Mouse (Mus musculus) spleen, adult 2 months (tissue): ENCODE results near the gene Sema3e.

Experiments used
- CTCF ChIP-seq: fragments of 200-500 bp; IDR thresholded peaks from 2 replicates; pipeline ENCODE4 v1.5.1; 2011; ENCODE audit warnings: mild to moderate bottlenecking, inconsistent platforms; ENCODE audit not compliant: insufficient read depth, insufficient read length, insufficient replicate concordance; ENCODE audit errors: extremely low read depth
- POLR2A ChIP-seq: fragments of 200-500 bp; IDR thresholded peaks from 2 replicates; pipeline ENCODE4 v1.6.1; 2011; ENCODE audit warnings: low read depth, low read length, inconsistent platforms

DNA sequence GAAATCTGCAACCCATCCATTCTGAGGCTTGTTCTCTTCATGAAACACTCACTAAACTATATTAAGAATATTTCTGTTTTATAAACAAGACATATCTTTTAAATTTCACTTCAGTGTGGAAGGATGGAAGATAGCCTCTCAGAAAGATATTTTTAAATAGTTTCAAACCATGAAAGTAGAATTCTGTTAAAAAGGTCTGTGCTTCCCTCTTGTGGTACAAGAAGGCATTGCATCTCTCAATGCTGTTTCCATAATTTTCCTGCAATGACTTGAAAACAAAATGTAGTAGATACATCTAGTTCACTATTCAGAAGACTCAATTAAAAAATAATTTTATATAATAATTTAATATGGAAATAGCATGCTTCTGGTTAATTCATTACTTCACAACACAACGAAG lies 228.3 kb downstream of the Sema3e start:
- TF ChIP-seq CTCF (no peak), POLR2A (no peak)
